8 mouse cellular contexts compared by ENCODE assay signal in the genomic region with DNA sequence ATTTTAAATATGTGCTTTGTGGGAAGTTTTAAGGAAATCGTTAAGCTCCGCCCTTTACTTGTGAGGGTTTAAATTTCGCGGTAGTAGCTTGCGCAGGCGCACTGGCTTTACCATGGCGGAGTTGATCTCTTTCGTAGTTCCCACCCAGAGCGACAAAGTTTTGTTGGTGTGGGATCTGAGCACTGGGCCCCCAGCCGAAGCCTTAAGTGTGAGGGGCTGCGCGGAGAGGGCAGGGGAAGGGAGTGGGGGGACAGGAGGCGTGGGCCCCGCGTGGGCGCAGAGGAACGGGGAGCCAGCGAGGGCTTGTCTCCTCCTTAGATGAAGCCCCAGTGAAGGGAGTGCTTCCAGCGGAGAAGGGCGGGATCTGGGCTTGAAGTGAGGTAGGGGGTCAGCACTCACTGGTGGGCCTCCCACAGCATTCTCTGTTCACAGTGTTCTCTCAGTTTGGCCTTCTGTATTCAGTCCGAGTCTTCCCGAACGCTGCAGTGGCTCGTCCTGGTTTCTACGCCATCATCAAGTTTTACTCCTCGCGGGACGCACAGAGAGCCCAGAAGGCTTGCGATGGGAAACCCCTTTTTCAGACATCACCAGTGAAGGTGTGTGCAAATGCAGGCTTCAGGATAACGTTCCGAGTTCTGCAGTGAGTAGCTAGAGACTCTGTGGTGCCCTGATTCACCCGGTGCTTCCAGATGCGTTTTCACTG. TPM values are rescaled to one million over a fixed set of nuclear protein-coding genes. Genes with fewer than 3 reads are reported as not detected.
DNase-seq lines count a peak whose midpoint lies in the region; ATAC-seq lines count a peak whose summit lies in the region.

No protein-coding gene starts in this region.

- H3K36me3 ChIP-seq in hindbrain, embryonic 10.5 days, result peaks cover 2% of the 10 kb centered on the region

- peak; percentile 97 for DNase-seq in NIH3T3 (ENCODE audit: low read depth)
- DNase-seq in cerebellum, adult 8-10 months, result peak; percentile 74
- DNase-seq in hindbrain, embryonic 10.5 days (ENCODE audit: low spot score), result peak; percentile 93
- DNase-seq in layer of hippocampus, postnatal 14 days (ENCODE audit: low spot score in 2 of 2), result peak; percentile 82 to 83
- peak; percentile 92 for DNase-seq in lung, postnatal 14 days
- peak; percentile 85 for DNase-seq in ovary, postnatal 36 days (ENCODE audit: low spot score)
- peak; percentile 80 for DNase-seq in urinary bladder, adult 18-20 months (ENCODE audit: low spot score in 2 of 2)

- peak; percentile 69 for ATAC-seq in frontal cortex, adult (ENCODE audit: low TSS enrichment)

- no peaks in the 10 kb centered on the region for H3K9me3 ChIP-seq in hindbrain, embryonic 10.5 days

- WGBS in hindbrain, embryonic 10.5 days, result under 1% methylated on average over 33 of the region's 33 CpGs

- H3K27ac ChIP-seq in hindbrain, embryonic 10.5 days, result peak overlapping the region; percentile 96

- peak overlapping the region; percentile 60 for H3K4me3 ChIP-seq in hindbrain, embryonic 10.5 days

- no peaks in the 10 kb centered on the region for H3K27me3 ChIP-seq in hindbrain, embryonic 10.5 days (ENCODE audit: insufficient read depth, poor library complexity, severe bottlenecking)

- H3K4me1 ChIP-seq in hindbrain, embryonic 10.5 days (replicated peaks), result peaks cover 20% of the 10 kb centered on the region

RNA-seq across cellular contexts. Expression of gene Rdm1, which starts 1.0 kb away (rescaled TPM):
- polyA plus RNA-seq in hindbrain, embryonic 10.5 days (2016; fragmentation: Nextera tagmentation; extraction: Ambion mirVana), result 34.2 and 39.4 TPM in 2 replicates
- total RNA-seq in layer of hippocampus, postnatal 14 days (2021), result 1 to 10 TPM; 4.7 to 6.3 TPM

RNA-seq across cellular contexts. Expression of gene Gm11634, which starts 29.0 kb away (rescaled TPM):
- not detected in 2 replicates for polyA plus RNA-seq in hindbrain, embryonic 10.5 days (2016; fragmentation: Nextera tagmentation; extraction: Ambion mirVana)
- total RNA-seq in layer of hippocampus, postnatal 14 days (2021), result not detected

RNA-seq across cellular contexts. Expression of gene Arl4d, which starts 37.3 kb away (rescaled TPM):
- polyA plus RNA-seq in hindbrain, embryonic 10.5 days (2016; fragmentation: Nextera tagmentation; extraction: Ambion mirVana), result 7.9 and 9.4 TPM in 2 replicates
- total RNA-seq in layer of hippocampus, postnatal 14 days (2021), result 10 to 100 TPM; 12.6 to 14.2 TPM

RNA-seq across cellular contexts. Expression of gene Tmem106a, which starts 46.0 kb away (rescaled TPM):
- polyA plus RNA-seq in hindbrain, embryonic 10.5 days (2016; fragmentation: Nextera tagmentation; extraction: Ambion mirVana), result 1.7 and 4.3 TPM in 2 replicates
- total RNA-seq in layer of hippocampus, postnatal 14 days (2021), result 1 to 10 TPM; 2.0 to 4.1 TPM

Comparison
In these comparisons a context has a peak if more than half of its experiments do, and no peak if none do; other contexts are left out.
1. Peak in every context shown above with its lines: DNase-seq, ATAC-seq, H3K4me3 ChIP-seq and H3K27ac ChIP-seq.